15 mouse cellular contexts compared by ENCODE assay signal in the genomic region with DNA sequence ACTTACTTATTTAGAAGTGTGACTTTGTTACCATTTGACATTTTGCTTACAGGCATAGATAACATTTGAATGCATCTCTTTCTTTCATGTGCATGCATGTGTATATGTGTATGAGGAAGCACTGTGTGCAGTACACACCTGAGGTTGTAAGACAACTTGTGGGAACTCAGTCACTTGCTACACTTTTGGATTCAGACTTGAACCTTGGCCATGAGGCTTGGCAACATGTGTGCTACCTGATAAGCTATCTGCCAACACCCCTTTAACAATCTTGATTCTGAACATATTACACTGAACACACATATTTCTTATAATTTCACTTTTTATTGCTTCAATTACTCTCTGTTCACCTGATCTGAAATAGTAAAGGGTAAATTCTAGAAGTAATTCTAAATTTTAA.
"Had no signal": no experiment of that assay in that cellular context is flagged by ENCODE, and none has a peak within 500 bp of the region (broad histone marks: within the 10 kb centered on the region; RNA-seq: fewer than 3 reads in every experiment).

No protein-coding gene starts in this region.

- H3K4me1 ChIP-seq: limb, embryonic 12.5 days; limb, embryonic 15.5 days; liver, embryonic 15.5 days had no signal

- H3K9me3 ChIP-seq: limb, embryonic 12.5 days; limb, embryonic 15.5 days; liver, embryonic 15.5 days; megakaryocyte, embryonic 14.5 days had no signal

- H3K4me2 ChIP-seq: limb, embryonic 12.5 days; limb, embryonic 15.5 days; liver, embryonic 15.5 days; midbrain, embryonic 11.5 days had no signal

- H3K4me3 ChIP-seq: left cerebral cortex, adult 2 months; limb, embryonic 12.5 days; limb, embryonic 15.5 days; liver, embryonic 15.5 days; megakaryocyte, embryonic 14.5 days had no signal

- DNase-seq: kidney, adult 2 months; kidney, postnatal 36 days; layer of hippocampus, postnatal 36 days; lung, adult 2 months; midbrain, embryonic 14.5 days; thymus, adult 18-20 months; thymus, postnatal 36 days had no signal

- H3K27ac ChIP-seq: kidney, postnatal 0 days; left cerebral cortex, adult 2 months; limb, embryonic 12.5 days; limb, embryonic 15.5 days; liver, embryonic 15.5 days; macrophage had no signal

- H3K9ac ChIP-seq: limb, embryonic 12.5 days; limb, embryonic 15.5 days; liver, embryonic 15.5 days had no signal

- H3K27me3 ChIP-seq: limb, embryonic 12.5 days; limb, embryonic 15.5 days; liver, embryonic 15.5 days; megakaryocyte, embryonic 14.5 days had no signal
